Mouse (Mus musculus): Measurements from ENCODE around the gene Srpx2. TPM values are rescaled to one million over a fixed set of nuclear protein-coding genes. Genes with fewer than 3 reads are reported as not detected.

The Srpx2 gene
- polyA plus RNA-seq, 1 experiment from 2014 or later = 4.1 TPM

DNA sequence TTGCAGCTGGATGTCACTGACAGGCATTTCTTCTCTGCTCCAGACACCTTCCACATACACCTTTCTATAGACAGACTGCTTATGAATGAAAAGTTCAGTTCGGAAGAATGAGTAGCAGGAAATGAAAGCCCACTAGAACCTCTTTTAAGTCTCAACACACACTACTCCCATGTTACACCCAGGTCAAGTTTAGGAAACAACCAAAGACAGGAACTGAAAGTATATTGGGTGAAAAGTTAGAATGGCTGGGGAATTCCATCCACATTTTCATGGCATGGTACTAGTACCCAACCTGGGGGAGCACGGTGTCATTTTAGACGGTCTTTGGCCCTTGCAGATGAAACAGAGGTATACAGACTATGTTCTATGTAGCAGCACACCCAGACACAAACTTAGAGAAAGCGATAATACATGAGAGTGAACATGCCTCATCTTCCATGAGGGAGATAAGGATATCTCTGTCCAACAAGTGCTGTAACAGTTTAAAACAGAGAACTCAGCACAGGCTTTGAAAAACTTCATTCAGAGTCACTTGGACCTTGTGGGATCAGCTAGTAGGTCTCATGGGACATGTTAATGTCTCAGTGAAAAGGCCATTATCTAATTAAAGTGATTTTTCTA, 28.5 kb downstream of the Srpx2 start:
- Histone ChIP-seq H3K27ac (ENCODE audit: poor library complexity, severe bottlenecking) (no peak overlapping the region), H3K36me3 (no peaks in the 10 kb centered on the region), H3K4me1 (replicated peaks) (peaks cover 11% of the 10 kb centered on the region), H3K4me3 (no peak overlapping the region), H3K27me3 (replicated peaks) (no peaks in the 10 kb centered on the region), H3K9me3 (replicated peaks) (no peaks in the 10 kb centered on the region), H3K4me2 (no peak overlapping the region), H3K9ac (no peak overlapping the region)
- ATAC-seq (ENCODE audit: insufficient number of reproducible peaks, low FRiP score) = no peak
- 55% methylated on average over 4 of the region's 4 CpGs for WGBS

GRCm38 (mm10) chrX:133939561-133939960, 31.3 kb downstream of the Srpx2 start:
- peak; percentile 42; the same call in 1 of the 2 replicates for ATAC-seq (ENCODE audit: insufficient number of reproducible peaks, low FRiP score)

DNA sequence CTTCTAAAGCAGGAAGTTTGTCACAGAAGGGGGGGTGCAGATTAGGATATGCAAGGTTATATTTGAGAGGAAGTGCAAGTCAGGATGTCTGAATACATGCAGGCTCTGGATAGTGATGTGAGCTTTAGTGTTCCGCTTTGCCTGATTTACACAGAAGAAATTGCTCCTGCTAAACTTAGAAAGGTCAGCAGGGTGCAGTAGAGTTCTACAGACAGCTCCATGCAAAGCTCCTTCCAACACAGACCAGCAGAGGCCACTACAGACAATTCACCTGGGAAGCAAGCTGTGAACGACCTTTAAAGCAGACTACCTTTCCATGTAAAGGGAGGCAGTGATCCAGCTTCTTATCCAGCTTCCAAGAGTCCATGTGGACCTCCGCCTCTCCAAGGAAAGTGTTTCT, 39.2 kb downstream of the Srpx2 start:
- ATAC-seq (ENCODE audit: insufficient number of reproducible peaks, low FRiP score) = no peak
- 18% methylated on average over 3 of the region's 3 CpGs for WGBS
- H3K4me1 ChIP-seq (replicated peaks) = no peaks in the 10 kb centered on the region
- no peaks in the 10 kb centered on the region for H3K9me3 ChIP-seq (replicated peaks)
- no peaks in the 10 kb centered on the region for H3K27me3 ChIP-seq (replicated peaks)
- no peak overlapping the region for H3K27ac ChIP-seq (ENCODE audit: poor library complexity, severe bottlenecking)
- H3K9ac ChIP-seq = no peak overlapping the region
- H3K4me3 ChIP-seq = no peak overlapping the region
- H3K4me2 ChIP-seq = no peak overlapping the region
- no peaks in the 10 kb centered on the region for H3K36me3 ChIP-seq

More at GRCm38 (mm10) chrX:133939561-133939960, 31.3 kb downstream of the Srpx2 start:
- no peak overlapping the region for H3K27ac ChIP-seq (ENCODE audit: poor library complexity, severe bottlenecking)
- peaks cover 5% of the 10 kb centered on the region for H3K4me1 ChIP-seq (replicated peaks)
- no peak overlapping the region for H3K4me2 ChIP-seq
- no peaks in the 10 kb centered on the region for H3K9me3 ChIP-seq (replicated peaks)
- H3K27me3 ChIP-seq (replicated peaks) = no peaks in the 10 kb centered on the region
- no peak overlapping the region for H3K4me3 ChIP-seq
- H3K9ac ChIP-seq = no peak overlapping the region
- no peaks in the 10 kb centered on the region for H3K36me3 ChIP-seq
- WGBS = 34% methylated on average over 1 of the region's 1 CpGs

- no peaks in the 10 kb centered on the region for H3K9me3 ChIP-seq (replicated peaks)
Measured at GRCm38 (mm10) chrX:133954661-133955060, 46.4 kb downstream of the Srpx2 start.

GRCm38 (mm10) chrX:133960617-133961016, 52.4 kb downstream of the Srpx2 start:
- 65% methylated on average over 2 of the region's 2 CpGs for WGBS
- Histone ChIP-seq H3K4me1 (replicated peaks) (no peaks in the 10 kb centered on the region), H3K4me2 (no peak overlapping the region), H3K4me3 (no peak overlapping the region), H3K36me3 (no peaks in the 10 kb centered on the region), H3K27me3 (replicated peaks) (no peaks in the 10 kb centered on the region), H3K9ac (no peak overlapping the region), H3K9me3 (replicated peaks) (no peaks in the 10 kb centered on the region), H3K27ac (ENCODE audit: poor library complexity, severe bottlenecking) (no peak overlapping the region)
- no peak for ATAC-seq (ENCODE audit: insufficient number of reproducible peaks, low FRiP score)

More at GRCm38 (mm10) chrX:133954661-133955060, 46.4 kb downstream of the Srpx2 start:
- H3K4me2 ChIP-seq = no peak overlapping the region
- no peak overlapping the region for H3K27ac ChIP-seq (ENCODE audit: poor library complexity, severe bottlenecking)
- H3K9ac ChIP-seq = no peak overlapping the region
- no peaks in the 10 kb centered on the region for H3K4me1 ChIP-seq (replicated peaks)
- H3K27me3 ChIP-seq (replicated peaks) = no peaks in the 10 kb centered on the region
- H3K36me3 ChIP-seq = no peaks in the 10 kb centered on the region
- WGBS = 74% methylated on average over 7 of the region's 7 CpGs
- no peak overlapping the region for H3K4me3 ChIP-seq
- no peak for ATAC-seq (ENCODE audit: insufficient number of reproducible peaks, low FRiP score)

GRCm38 (mm10) chrX:133964615-133965014, 56.4 kb downstream of the Srpx2 start:
- Histone ChIP-seq H3K4me1 (replicated peaks) (no peaks in the 10 kb centered on the region), H3K27me3 (replicated peaks) (no peaks in the 10 kb centered on the region), H3K36me3 (no peaks in the 10 kb centered on the region), H3K27ac (ENCODE audit: poor library complexity, severe bottlenecking) (no peak overlapping the region), H3K4me2 (no peak overlapping the region), H3K4me3 (no peak overlapping the region), H3K9me3 (replicated peaks) (no peaks in the 10 kb centered on the region), H3K9ac (no peak overlapping the region)
- ATAC-seq (ENCODE audit: insufficient number of reproducible peaks, low FRiP score) = no peak
- 70% methylated on average over 2 of the region's 2 CpGs for WGBS

DNA sequence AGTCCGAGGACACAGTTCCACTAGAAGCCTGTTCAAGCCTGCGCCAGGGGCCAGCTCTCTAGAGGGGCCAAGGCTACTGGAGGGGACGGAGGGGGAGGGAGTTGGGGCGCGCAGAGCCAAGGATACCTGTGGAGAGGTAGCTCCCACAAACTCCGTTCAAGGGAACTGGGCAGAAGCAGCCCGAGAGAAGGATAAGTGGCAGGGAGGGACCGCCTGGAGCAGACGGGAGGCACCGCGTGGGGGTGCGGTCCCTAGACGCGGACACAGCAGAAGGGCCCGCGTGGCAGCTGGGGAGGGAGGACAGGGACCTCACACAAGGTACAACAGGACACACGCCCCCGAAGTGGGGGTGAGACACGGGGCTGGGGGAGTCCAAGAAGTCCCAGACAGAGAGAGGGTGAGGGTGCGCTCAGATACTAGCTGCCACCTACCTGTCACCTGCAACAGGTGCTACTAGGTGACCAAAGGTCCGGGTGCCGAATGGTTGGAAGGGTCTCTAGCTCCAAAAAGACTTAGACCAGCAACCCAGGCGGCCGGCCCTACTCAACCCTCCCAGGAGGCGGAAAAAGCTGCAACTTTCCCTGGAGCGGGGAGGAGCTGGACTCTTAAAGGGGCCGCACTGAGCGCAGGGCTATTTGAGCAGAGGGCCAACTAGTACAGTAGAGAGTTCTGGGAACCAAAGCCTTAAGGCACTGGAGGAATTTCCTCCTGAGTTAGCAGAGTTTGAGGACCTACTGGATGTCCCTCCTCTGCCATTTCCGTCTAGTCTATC, 73.2 kb downstream of the Srpx2 start, which contains the start of gene Sytl4:
Sytl4 (minus strand) TSS at position 582 of the 772 bp plus-strand sequence.
- H3K4me3 ChIP-seq = peak within 1 kb of the TSS; percentile 64
- 14% methylated on average over 28 of the region's 29 CpGs for WGBS
- ATAC-seq (ENCODE audit: insufficient number of reproducible peaks, low FRiP score) = peak; percentile 42; the same call in 1 of the 2 replicates
- no peaks in the 10 kb centered on the region for H3K27me3 ChIP-seq (replicated peaks)
- H3K36me3 ChIP-seq = no peaks in the 10 kb centered on the region
- no peak within 1 kb of the TSS for H3K27ac ChIP-seq (ENCODE audit: poor library complexity, severe bottlenecking)
- peak within 1 kb of the TSS; percentile 69 for H3K9ac ChIP-seq
- H3K4me2 ChIP-seq = peak within 1 kb of the TSS; percentile 79
- H3K9me3 ChIP-seq (replicated peaks) = no peaks in the 10 kb centered on the region
- H3K4me1 ChIP-seq (replicated peaks) = no peaks in the 10 kb centered on the region

Other genes with a start within 250 kb of the Srpx2 start
- gene Pcdh19, start 219.4 kb upstream of the Srpx2 start, polyA plus RNA-seq (2016; fragmentation: Nextera tagmentation; extraction: Ambion mirVana) = 0.17 and 0.20 TPM in 2 replicates
- 0.13 and 0.23 TPM in 2 replicates for gene Tnmd, start 57.4 kb upstream of the Srpx2 start, polyA plus RNA-seq (2016; fragmentation: Nextera tagmentation; extraction: Ambion mirVana)
- gene Tspan6, start 10.0 kb upstream of the Srpx2 start, polyA plus RNA-seq (2016; fragmentation: Nextera tagmentation; extraction: Ambion mirVana) = 157 and 158 TPM in 2 replicates
- 3.6 and 4.0 TPM in 2 replicates for gene Sytl4, start 73.4 kb downstream of the Srpx2 start, polyA plus RNA-seq (2016; fragmentation: Nextera tagmentation; extraction: Ambion mirVana)
- 39.7 and 40.2 TPM in 2 replicates for gene Cstf2, start 150.8 kb downstream of the Srpx2 start, polyA plus RNA-seq (2016; fragmentation: Nextera tagmentation; extraction: Ambion mirVana)